Mouse (Mus musculus): ENCODE data around the gene Gm10912. TPM values are rescaled to one million over a fixed set of nuclear protein-coding genes. Genes with fewer than 3 reads are reported as not detected.
"Not testable (repeated sequence)": the region's sequence is repeated elsewhere in the genome, so short reads cannot be mapped to it uniquely, and the experiment has no call there.

Gm10912 gene
- polyA plus RNA-seq, 1 experiment from 2014 or later: not detected

DNA sequence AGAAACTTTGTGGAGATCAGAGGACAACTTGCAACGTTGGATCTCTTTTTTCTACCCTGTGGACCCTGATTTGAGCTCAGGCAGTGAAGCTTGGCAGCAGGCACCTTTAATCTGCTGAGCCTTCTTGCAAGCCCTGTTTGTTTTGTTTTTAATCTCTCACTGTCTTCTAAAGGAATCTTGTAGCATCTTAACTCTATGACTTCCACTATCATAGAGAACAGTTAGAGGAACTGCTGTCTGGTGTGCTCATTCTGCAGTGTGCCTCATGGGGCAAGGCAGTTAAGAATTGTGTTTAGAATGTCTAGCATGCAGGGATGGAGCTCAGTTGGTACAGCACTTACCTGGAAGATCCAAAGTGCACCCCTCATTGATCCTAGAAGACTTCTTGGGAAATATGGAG lies 34.3 kb downstream of the Gm10912 start:
- H3K27me3 ChIP-seq: no peaks in the 10 kb centered on the region
- peaks cover 16% of the 10 kb centered on the region; the same call in 1 of the 2 replicates for H3K4me1 ChIP-seq
- no peaks in the 10 kb centered on the region for H3K9me3 ChIP-seq (replicated peaks)
- WGBS: 64% methylated on average over 1 of the region's 1 CpGs
- no peak overlapping the region for H3K27ac ChIP-seq
- no peak overlapping the region for H3K4me2 ChIP-seq
- H3K4me3 ChIP-seq (replicated peaks): no peak overlapping the region
- no peak overlapping the region for H3K9ac ChIP-seq
- no peaks in the 10 kb centered on the region for H3K36me3 ChIP-seq
- no peak for ATAC-seq (replicated peaks; ENCODE audit: low FRiP score)

DNA sequence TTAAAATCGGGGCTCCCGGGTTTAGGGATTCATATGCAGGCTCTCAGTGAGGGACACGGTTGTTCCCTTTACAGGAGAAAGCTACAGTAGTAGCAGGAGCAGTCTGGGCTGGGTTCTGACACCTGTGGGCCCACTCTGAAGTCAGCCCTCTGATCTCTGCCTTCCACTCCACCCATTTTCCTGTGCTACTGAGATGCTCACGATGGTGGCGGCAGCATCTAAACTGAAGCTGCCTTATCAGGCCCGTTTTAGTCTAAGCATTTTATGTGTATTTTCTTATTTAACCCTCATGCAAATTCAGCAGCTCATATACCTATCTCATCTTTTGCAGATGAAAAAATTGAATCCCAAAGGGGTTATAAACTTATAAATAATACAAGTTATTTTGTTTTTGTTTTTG lies 39.2 kb downstream of the Gm10912 start:
- no peaks in the 10 kb centered on the region for H3K36me3 ChIP-seq
- ATAC-seq (replicated peaks; ENCODE audit: low FRiP score): no peak
- no peaks in the 10 kb centered on the region for H3K27me3 ChIP-seq
- H3K4me2 ChIP-seq: no peak overlapping the region
- H3K27ac ChIP-seq: no peak overlapping the region
- 78% methylated on average over 6 of the region's 6 CpGs for WGBS
- no peaks in the 10 kb centered on the region for H3K4me1 ChIP-seq
- H3K9me3 ChIP-seq (replicated peaks): no peaks in the 10 kb centered on the region
- H3K4me3 ChIP-seq (replicated peaks): no peak overlapping the region
- H3K9ac ChIP-seq: no peak overlapping the region

DNA sequence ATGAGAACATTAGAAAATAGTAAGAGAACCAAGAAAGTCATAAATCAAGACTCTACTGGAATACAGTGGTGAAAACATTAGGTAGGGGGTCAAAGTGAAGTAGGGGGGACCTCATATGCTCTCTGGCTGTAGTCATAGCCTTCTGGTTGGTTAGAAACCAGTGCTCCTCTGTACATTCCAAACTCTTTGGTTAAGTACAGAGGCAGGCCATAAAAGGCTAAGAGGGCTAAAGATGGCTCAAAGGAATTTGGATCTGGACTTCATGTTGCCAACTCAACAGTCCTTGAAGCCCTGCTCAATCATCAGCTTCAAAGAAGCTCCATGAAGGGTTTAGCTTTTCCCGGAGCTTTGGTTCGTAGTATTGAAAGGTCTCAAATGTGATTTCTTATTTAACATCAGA lies 43.4 kb downstream of the Gm10912 start:
- not testable (repeated sequence) for H3K9ac ChIP-seq; H3K4me3 ChIP-seq (replicated peaks); H3K4me1 ChIP-seq; H3K9me3 ChIP-seq (replicated peaks); H3K4me2 ChIP-seq; H3K27me3 ChIP-seq; H3K27ac ChIP-seq; H3K36me3 ChIP-seq; ATAC-seq (replicated peaks; ENCODE audit: low FRiP score)
- 82% methylated on average over 2 of the region's 2 CpGs for WGBS

DNA sequence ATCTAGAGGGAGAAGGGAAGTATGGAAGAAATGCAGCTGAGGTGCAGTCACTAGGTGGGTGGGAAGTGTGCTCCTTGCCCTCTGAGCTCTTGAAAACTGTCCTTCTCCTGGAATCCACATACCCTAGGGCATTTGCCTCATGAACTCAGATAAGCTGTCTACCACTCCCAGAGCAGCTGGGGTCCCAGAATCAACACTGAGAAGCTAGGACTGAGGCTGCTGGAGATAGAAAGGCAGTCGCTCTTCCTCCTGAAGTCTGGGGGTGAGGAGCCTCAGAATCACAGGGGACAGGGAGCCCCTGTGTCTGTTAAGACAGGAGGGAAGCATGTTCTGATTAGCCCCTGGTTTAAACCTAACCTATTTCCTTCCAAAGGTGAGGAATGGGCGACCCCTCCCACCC lies 43.9 kb downstream of the Gm10912 start:
- 71% methylated on average over 2 of the region's 2 CpGs for WGBS
- no peak for ATAC-seq (replicated peaks; ENCODE audit: low FRiP score)
- Histone ChIP-seq H3K27me3 (no peaks in the 10 kb centered on the region), H3K4me3 (replicated peaks) (no peak overlapping the region), H3K4me2 (no peak overlapping the region), H3K9ac (no peak overlapping the region), H3K36me3 (no peaks in the 10 kb centered on the region), H3K9me3 (replicated peaks) (no peaks in the 10 kb centered on the region), H3K4me1 (no peaks in the 10 kb centered on the region), H3K27ac (no peak overlapping the region)

DNA sequence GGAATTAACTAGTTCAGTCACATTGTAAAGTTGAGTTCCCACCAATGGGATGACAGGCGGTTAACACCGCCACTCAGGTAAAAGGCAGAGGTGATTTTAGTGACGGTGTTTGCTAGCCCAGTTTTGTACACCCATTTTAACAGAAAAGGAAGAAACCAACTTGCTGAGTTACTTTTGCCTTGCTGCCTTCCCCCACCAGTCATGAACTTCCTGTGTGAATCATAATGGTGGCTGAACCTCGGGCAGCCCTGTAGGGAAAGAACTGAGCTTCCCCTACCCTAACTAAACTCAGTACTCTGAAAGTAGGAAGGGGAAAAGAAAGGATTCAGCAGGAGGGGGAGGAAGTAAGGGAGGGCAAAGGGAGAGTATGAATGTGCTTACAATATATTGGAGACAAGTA lies 44.4 kb downstream of the Gm10912 start:
- Histone ChIP-seq H3K9ac (no peak overlapping the region), H3K4me2 (no peak overlapping the region), H3K4me1 (no peaks in the 10 kb centered on the region), H3K27me3 (no peaks in the 10 kb centered on the region), H3K27ac (no peak overlapping the region), H3K36me3 (no peaks in the 10 kb centered on the region), H3K4me3 (replicated peaks) (no peak overlapping the region), H3K9me3 (replicated peaks) (no peaks in the 10 kb centered on the region)
- WGBS: 72% methylated on average over 4 of the region's 4 CpGs
- ATAC-seq (replicated peaks; ENCODE audit: low FRiP score): no peak

DNA sequence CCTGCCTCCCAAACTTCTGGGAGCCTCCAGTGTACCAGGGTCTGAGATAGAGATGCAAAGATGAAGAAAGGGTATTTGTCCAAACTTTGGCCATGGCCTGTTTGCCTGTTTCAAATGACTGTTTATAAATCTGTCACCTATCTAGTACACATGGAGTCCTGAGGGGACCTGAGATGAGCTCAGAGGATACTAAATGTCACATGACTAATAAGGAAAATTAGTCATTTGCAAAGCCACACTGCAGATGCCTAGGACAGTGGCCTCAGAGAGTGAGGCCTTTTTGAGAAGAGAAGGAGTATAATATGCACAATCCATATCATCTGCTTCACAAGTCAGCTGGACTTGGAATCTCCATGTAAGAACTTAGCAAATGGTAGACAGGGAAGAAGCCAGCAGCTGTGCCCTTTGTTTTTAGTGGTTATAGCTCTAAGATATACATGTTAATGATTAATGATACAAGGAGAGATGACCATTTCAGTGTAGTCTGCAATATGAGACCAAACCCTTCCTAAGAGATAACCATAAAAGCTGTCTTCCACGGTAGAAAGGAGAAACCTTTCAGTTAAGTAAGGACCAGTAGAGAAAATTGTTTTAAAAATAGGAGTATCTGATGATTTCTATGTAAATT lies 45.7 kb downstream of the Gm10912 start:
- WGBS: no CpG with 5 or more reads among the region's 1 CpGs
- H3K4me3 ChIP-seq (replicated peaks); H3K9me3 ChIP-seq (replicated peaks); H3K4me2 ChIP-seq; H3K36me3 ChIP-seq; H3K9ac ChIP-seq; ATAC-seq (replicated peaks; ENCODE audit: low FRiP score); H3K27me3 ChIP-seq; H3K27ac ChIP-seq; H3K4me1 ChIP-seq: not testable (repeated sequence)

DNA sequence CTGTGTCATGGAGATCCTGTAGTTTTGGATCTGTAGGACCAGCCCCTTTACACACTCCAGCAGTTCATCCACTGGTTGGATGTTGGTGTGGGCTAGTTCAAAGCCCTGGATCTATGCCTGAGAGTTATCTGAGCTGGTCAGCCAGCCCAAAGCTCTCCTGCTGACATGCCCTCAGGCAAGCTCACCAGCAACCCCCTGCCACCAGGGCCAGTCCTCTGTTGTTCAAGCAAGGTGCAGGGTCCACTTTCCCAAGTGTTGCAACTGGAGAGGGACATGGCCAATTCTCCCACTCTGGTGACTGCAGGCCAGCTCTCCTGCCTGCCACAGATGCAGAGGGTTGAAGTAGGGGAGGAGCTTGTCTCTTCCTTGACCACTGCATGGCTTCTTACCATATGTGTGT lies 47.9 kb downstream of the Gm10912 start:
- not testable (repeated sequence) for H3K36me3 ChIP-seq; H3K4me2 ChIP-seq; ATAC-seq (replicated peaks; ENCODE audit: low FRiP score); H3K9me3 ChIP-seq (replicated peaks); H3K4me1 ChIP-seq; H3K9ac ChIP-seq; H3K27ac ChIP-seq; H3K4me3 ChIP-seq (replicated peaks); H3K27me3 ChIP-seq

DNA sequence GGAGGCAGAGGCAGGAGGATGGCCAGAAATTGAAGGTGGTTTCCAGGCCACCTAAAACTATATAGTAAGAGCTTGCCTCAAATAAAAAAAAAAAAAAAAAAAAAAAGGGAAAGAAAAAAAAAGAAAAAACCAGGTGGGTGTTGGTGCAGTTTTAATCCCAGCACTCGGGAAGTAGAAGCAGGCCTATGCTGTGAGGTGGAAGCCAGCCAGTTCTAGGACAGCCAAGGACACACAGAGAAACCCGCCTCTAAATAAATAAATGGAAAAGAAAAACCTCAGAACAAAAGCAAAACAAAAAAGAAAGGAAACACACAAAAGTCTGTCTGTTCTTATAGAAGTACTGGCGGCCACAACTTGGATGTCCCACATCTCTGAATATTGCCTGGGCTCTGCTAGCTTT lies 49.3 kb downstream of the Gm10912 start:
- H3K4me1 ChIP-seq: no peaks in the 10 kb centered on the region
- 90% methylated on average over 3 of the region's 3 CpGs for WGBS
- ATAC-seq (replicated peaks; ENCODE audit: low FRiP score): no peak

More for the DNA sequence above, 49.3 kb downstream of the Gm10912 start:
- Histone ChIP-seq H3K9me3 (replicated peaks) (no peaks in the 10 kb centered on the region), H3K4me3 (replicated peaks) (no peak overlapping the region), H3K27ac (no peak overlapping the region), H3K27me3 (no peaks in the 10 kb centered on the region), H3K9ac (no peak overlapping the region), H3K4me2 (no peak overlapping the region), H3K36me3 (no peaks in the 10 kb centered on the region)

Other genes with a start within 250 kb of the Gm10912 start
- gene Lmo2, start 107.8 kb upstream of the Gm10912 start, polyA plus RNA-seq (2015; fragmentation: Nextera tagmentation; extraction: Ambion mirVana): 32.1 and 33.3 TPM in 2 replicates
- 54.3 and 56.6 TPM in 2 replicates for gene Fbxo3, start 38.1 kb upstream of the Gm10912 start, polyA plus RNA-seq (2015; fragmentation: Nextera tagmentation; extraction: Ambion mirVana)
- gene 4931422A03Rik, start 37.5 kb upstream of the Gm10912 start, polyA plus RNA-seq (2015; fragmentation: Nextera tagmentation; extraction: Ambion mirVana): 1.8 and 2.1 TPM in 2 replicates
- gene Gm10799, start 2.7 kb downstream of the Gm10912 start, polyA plus RNA-seq (2015; fragmentation: Nextera tagmentation; extraction: Ambion mirVana): not detected in 2 replicates
- 6.9 and 7.3 TPM in 2 replicates for gene Cd59b, start 4.0 kb downstream of the Gm10912 start, polyA plus RNA-seq (2015; fragmentation: Nextera tagmentation; extraction: Ambion mirVana)
- 39.8 and 41.6 TPM in 2 replicates for gene Cd59a, start 30.0 kb downstream of the Gm10912 start, polyA plus RNA-seq (2015; fragmentation: Nextera tagmentation; extraction: Ambion mirVana)
- 0.19 TPM in 1 of 2 replicates, not detected in the other for gene A930018P22Rik, start 56.9 kb downstream of the Gm10912 start, polyA plus RNA-seq (2015; fragmentation: Nextera tagmentation; extraction: Ambion mirVana)

All from kidney, embryonic 15.5 days (tissue).